25 mouse cellular contexts compared by ENCODE assay signal in the genomic region with DNA sequence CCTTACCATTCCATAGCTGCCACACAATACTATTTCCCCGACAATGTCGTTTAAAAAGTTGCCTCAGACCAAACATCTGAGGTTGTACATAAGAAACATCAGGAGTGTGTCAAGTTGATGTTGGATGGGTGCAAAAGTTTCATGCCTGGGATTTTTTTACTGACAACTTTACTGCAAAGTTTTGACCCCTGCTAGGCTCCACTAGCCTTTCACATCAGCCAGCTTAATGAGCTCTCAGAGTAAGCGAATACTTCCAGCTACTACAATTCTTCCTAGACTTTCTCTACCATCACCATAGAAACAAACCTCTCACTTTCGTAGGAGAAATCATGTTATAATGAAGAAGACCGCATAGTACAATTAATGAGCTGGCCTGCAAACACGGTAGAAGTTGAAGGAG. TPM values are rescaled to one million over a fixed set of nuclear protein-coding genes. Genes with fewer than 3 reads are reported as not detected.
DNase-seq lines count a peak whose midpoint lies in the region; ATAC-seq and TF ChIP-seq lines count a peak whose summit lies in the region.
"Had no signal": no experiment of that assay in that cellular context is flagged by ENCODE, and none has a peak within 500 bp of the region (broad histone marks: within the 10 kb centered on the region; RNA-seq: fewer than 3 reads in every experiment).

No protein-coding gene starts in this region.

- H3K9me3 ChIP-seq in kidney, embryonic 15.5 days (replicated peaks): no peaks in the 10 kb centered on the region
- H3K9me3 ChIP-seq in kidney, postnatal 0 days (replicated peaks; ENCODE audit: low read length): no peaks in the 10 kb centered on the region
- H3K9me3 ChIP-seq: embryonic facial prominence, embryonic 13.5 days; embryonic facial prominence, embryonic 15.5 days; forebrain, embryonic 10.5 days; forebrain, embryonic 12.5 days had no signal

- no peak overlapping the region for H3K9ac ChIP-seq in kidney, embryonic 15.5 days
- H3K9ac ChIP-seq in kidney, postnatal 0 days (ENCODE audit: low read depth, low read length): no peak overlapping the region
- H3K9ac ChIP-seq: embryonic facial prominence, embryonic 13.5 days; embryonic facial prominence, embryonic 15.5 days; forebrain, embryonic 12.5 days had no signal

- peaks cover 33% of the 10 kb centered on the region for H3K4me1 ChIP-seq in kidney, embryonic 15.5 days
- peaks cover 13% of the 10 kb centered on the region; the same call in 1 of the 2 replicates for H3K4me1 ChIP-seq in kidney, postnatal 0 days (replicated peaks; ENCODE audit: insufficient read depth, low read length)
- H3K4me1 ChIP-seq: embryonic facial prominence, embryonic 13.5 days; embryonic facial prominence, embryonic 15.5 days; forebrain, embryonic 12.5 days had no signal

- peak overlapping the region; percentile 35 for H3K4me2 ChIP-seq in kidney, embryonic 15.5 days
- H3K4me2 ChIP-seq in kidney, postnatal 0 days (ENCODE audit: low read length): no peak overlapping the region
- H3K4me2 ChIP-seq: embryonic facial prominence, embryonic 13.5 days; embryonic facial prominence, embryonic 15.5 days; forebrain, embryonic 12.5 days had no signal

- peak; percentile 64 for ATAC-seq in kidney, embryonic 15.5 days (replicated peaks; ENCODE audit: low FRiP score)
- ATAC-seq in kidney, postnatal 0 days (replicated peaks; ENCODE audit: low FRiP score, low read depth): no peak; the same call in 1 of the 2 replicates
- ATAC-seq: forebrain, embryonic 14.5 days; forebrain, embryonic 16.5 days had no signal

- DNase-seq in kidney, adult 9 months: peak; percentile 20
- DNase-seq in kidney, adult 11 months: no peak
- no peak for DNase-seq in kidney, postnatal 10 days
- DNase-seq in kidney, postnatal 0 days (ENCODE audit: low spot score): peak; percentile 89
- DNase-seq in cerebellum, postnatal 25 days: no peak
- DNase-seq in layer of hippocampus, adult 9-10 months (ENCODE audit: low spot score): no peak
- DNase-seq: adrenal gland, adult 2 months; adrenal gland, postnatal 10 days; adrenal gland, postnatal 36 days; cerebellum, adult 11-12 months; cerebellum, adult 2 months; cerebellum, adult 9-10 months; cerebellum, postnatal 10 days; cerebellum, postnatal 36 days; embryo, embryonic 11 days had no signal

- peak overlapping the region; percentile 77 for H3K27ac ChIP-seq in kidney, embryonic 15.5 days
- no peak overlapping the region for H3K27ac ChIP-seq in kidney, postnatal 0 days
- H3K27ac ChIP-seq: embryonic facial prominence, embryonic 13.5 days; embryonic facial prominence, embryonic 15.5 days; forebrain, embryonic 10.5 days; forebrain, embryonic 12.5 days had no signal

- no peak overlapping the region for H3K4me3 ChIP-seq in kidney, embryonic 15.5 days (replicated peaks)
- H3K4me3 ChIP-seq in kidney, postnatal 0 days (replicated peaks; ENCODE audit: low read depth, low read length): no peak overlapping the region
- H3K4me3 ChIP-seq: embryonic facial prominence, embryonic 13.5 days; embryonic facial prominence, embryonic 15.5 days; erythroblast, embryonic 14.5 days; forebrain, embryonic 10.5 days; forebrain, embryonic 12.5 days had no signal

- no peak for TF ChIP-seq CTCF in kidney, postnatal 0 days (IDR thresholded peaks at IDR 0.05; ENCODE audit: low read depth)

- WGBS in kidney, embryonic 15.5 days: 29% methylated on average over 6 of the region's 6 CpGs
- WGBS in kidney, postnatal 0 days: 28% methylated on average over 6 of the region's 6 CpGs

- no peaks in the 10 kb centered on the region for H3K27me3 ChIP-seq in kidney, embryonic 15.5 days
- H3K27me3 ChIP-seq in kidney, postnatal 0 days (ENCODE audit: insufficient read depth, low read length): no peaks in the 10 kb centered on the region
- H3K27me3 ChIP-seq: embryonic facial prominence, embryonic 13.5 days; embryonic facial prominence, embryonic 15.5 days; forebrain, embryonic 12.5 days had no signal

- H3K36me3 ChIP-seq in kidney, embryonic 15.5 days: no peaks in the 10 kb centered on the region
- H3K36me3 ChIP-seq in kidney, postnatal 0 days (ENCODE audit: insufficient read depth, low read length): no peaks in the 10 kb centered on the region
- H3K36me3 ChIP-seq: embryonic facial prominence, embryonic 13.5 days; embryonic facial prominence, embryonic 15.5 days; forebrain, embryonic 10.5 days; forebrain, embryonic 12.5 days had no signal

RNA-seq across cellular contexts. Expression of a gene that starts 26.5 kb away (rescaled TPM):
- polyA plus RNA-seq in kidney, embryonic 15.5 days (2015; fragmentation: Nextera tagmentation; extraction: Ambion mirVana): 0.23 TPM in 1 of 2 replicates, not detected in the other
- 0.09 TPM in 1 of 2 replicates, not detected in the other for polyA plus RNA-seq in kidney, postnatal 0 days (2015; fragmentation: Nextera tagmentation; extraction: Ambion mirVana)
- polyA plus RNA-seq: adrenal gland, adult 2 months; C2C12; embryonic facial prominence, embryonic 11.5 days; erythroblast, embryonic 14.5 days; forebrain, embryonic 10.5 days; forebrain, embryonic 16.5 days had no signal

Comparison
In these comparisons a context has a peak if more than half of its experiments do, and no peak if none do; other contexts are left out.
1. DNase-seq: peak in kidney, adult 9 months (single experiment) and kidney, postnatal 0 days (single experiment); none in kidney, adult 11 months (single experiment), kidney, postnatal 10 days (single experiment), cerebellum, postnatal 25 days (0 of 2) and layer of hippocampus, adult 9-10 months (single experiment).